Mouse (Mus musculus): ENCODE results near the gene Fdx1.

DNA sequence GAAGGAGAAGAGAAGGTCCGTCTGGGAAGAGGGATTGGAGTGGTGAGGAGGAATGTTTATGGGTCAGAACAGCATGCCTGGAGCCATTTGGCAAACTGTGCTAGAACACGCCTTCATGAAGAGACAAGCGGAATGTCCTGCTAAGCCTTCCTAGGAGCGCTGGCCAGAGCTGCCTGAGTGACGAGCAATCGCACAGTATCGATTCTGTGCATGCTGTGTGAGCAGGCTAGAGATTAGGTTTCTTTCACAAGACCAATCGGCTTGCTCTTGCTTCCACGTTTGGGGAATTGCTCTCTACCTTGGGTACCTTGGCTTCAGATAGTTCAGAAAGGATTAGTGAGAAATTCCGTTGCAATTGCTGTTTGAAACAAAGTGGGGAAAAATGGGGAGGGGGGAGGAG, 35.2 kb downstream of the Fdx1 start:
- TF ChIP-seq CTCF (IDR thresholded peaks at IDR 0.05; ENCODE audit: low read depth, low read length) (no peak), POLR2A (IDR thresholded peaks at IDR 0.05; ENCODE audit: borderline replicate concordance, low read depth, low read length) (no peak)
